Mouse (Mus musculus): ENCODE data around the gene Pla2g3. TPM values are rescaled to one million over a fixed set of nuclear protein-coding genes. Genes with fewer than 3 reads are reported as not detected.

The Pla2g3 gene
- polyA plus RNA-seq, 2 experiments: 0.40 to 0.99 TPM

GRCm38 (mm10) chr11:3489036-3489435, 952 bp downstream of the Pla2g3 start:
- no peak overlapping the region for H3K4me3 ChIP-seq (replicated peaks; ENCODE audit: low read length)
- no peak overlapping the region for H3K4me2 ChIP-seq (replicated peaks; ENCODE audit: low read depth, low read length, severe bottlenecking)
- no peaks in the 10 kb centered on the region for H3K36me3 ChIP-seq (ENCODE audit: control insufficient read depth, insufficient read depth, low read length)
- no peaks in the 10 kb centered on the region for H3K9me3 ChIP-seq (ENCODE audit: control insufficient read depth, low read length)
- no peak for DNase-seq (ENCODE audit: low spot score)
- no peak for ATAC-seq (ENCODE audit: low FRiP score, low read depth)
- WGBS: 77% methylated on average over 5 of the region's 5 CpGs
- H3K9ac ChIP-seq (ENCODE audit: low read depth, low read length, severe bottlenecking): no peak overlapping the region
- TF ChIP-seq POLR2A (IDR thresholded peaks at IDR 0.05; ENCODE audit: borderline replicate concordance, extremely low read depth, insufficient read depth, insufficient read length): no peak
- no peaks in the 10 kb centered on the region for H3K27me3 ChIP-seq (ENCODE audit: control insufficient read depth, insufficient read depth, low read length)
- H3K4me1 ChIP-seq (ENCODE audit: control insufficient read depth, insufficient read depth, low read length): no peaks in the 10 kb centered on the region
- H3K27ac ChIP-seq (replicated peaks; ENCODE audit: low read depth, low read length): no peak overlapping the region

GRCm38 (mm10) chr11:3492748-3493147, 4.7 kb downstream of the Pla2g3 start:
- no peak overlapping the region for H3K4me2 ChIP-seq (replicated peaks; ENCODE audit: low read depth, low read length, severe bottlenecking)
- DNase-seq (ENCODE audit: low spot score) (no peak), ATAC-seq (ENCODE audit: low FRiP score, low read depth) (no peak)
- no peak overlapping the region for H3K27ac ChIP-seq (replicated peaks; ENCODE audit: low read depth, low read length)
- WGBS: 45% methylated on average over 4 of the region's 4 CpGs
- TF ChIP-seq POLR2A (IDR thresholded peaks at IDR 0.05; ENCODE audit: borderline replicate concordance, extremely low read depth, insufficient read depth, insufficient read length): no peak
- no peak overlapping the region for H3K4me3 ChIP-seq (replicated peaks; ENCODE audit: low read length)
- no peak overlapping the region for H3K9ac ChIP-seq (ENCODE audit: low read depth, low read length, severe bottlenecking)
- H3K9me3 ChIP-seq (ENCODE audit: control insufficient read depth, low read length): no peaks in the 10 kb centered on the region
- no peaks in the 10 kb centered on the region for H3K36me3 ChIP-seq (ENCODE audit: control insufficient read depth, insufficient read depth, low read length)
- no peaks in the 10 kb centered on the region for H3K27me3 ChIP-seq (ENCODE audit: control insufficient read depth, insufficient read depth, low read length)
- H3K4me1 ChIP-seq (ENCODE audit: control insufficient read depth, insufficient read depth, low read length): no peaks in the 10 kb centered on the region

GRCm38 (mm10) chr11:3494857-3495256, 6.8 kb downstream of the Pla2g3 start:
- no peak for TF ChIP-seq POLR2A (IDR thresholded peaks at IDR 0.05; ENCODE audit: borderline replicate concordance, extremely low read depth, insufficient read depth, insufficient read length)
- DNase-seq (ENCODE audit: low spot score) (no peak), ATAC-seq (ENCODE audit: low FRiP score, low read depth) (no peak)
- H3K4me3 ChIP-seq (replicated peaks; ENCODE audit: low read length): no peak overlapping the region
- H3K36me3 ChIP-seq (ENCODE audit: control insufficient read depth, insufficient read depth, low read length): no peaks in the 10 kb centered on the region
- no peaks in the 10 kb centered on the region for H3K4me1 ChIP-seq (ENCODE audit: control insufficient read depth, insufficient read depth, low read length)
- no peak overlapping the region for H3K4me2 ChIP-seq (replicated peaks; ENCODE audit: low read depth, low read length, severe bottlenecking)
- WGBS: 75% methylated on average over 17 of the region's 17 CpGs
- H3K9ac ChIP-seq (ENCODE audit: low read depth, low read length, severe bottlenecking): no peak overlapping the region
- no peaks in the 10 kb centered on the region for H3K9me3 ChIP-seq (ENCODE audit: control insufficient read depth, low read length)
- H3K27me3 ChIP-seq (ENCODE audit: control insufficient read depth, insufficient read depth, low read length): no peaks in the 10 kb centered on the region
- H3K27ac ChIP-seq (replicated peaks; ENCODE audit: low read depth, low read length): no peak overlapping the region

GRCm38 (mm10) chr11:3495496-3495895, 7.4 kb downstream of the Pla2g3 start:
- Histone ChIP-seq H3K4me1 (ENCODE audit: control insufficient read depth, insufficient read depth, low read length) (no peaks in the 10 kb centered on the region), H3K4me3 (replicated peaks; ENCODE audit: low read length) (no peak overlapping the region), H3K27ac (replicated peaks; ENCODE audit: low read depth, low read length) (no peak overlapping the region), H3K36me3 (ENCODE audit: control insufficient read depth, insufficient read depth, low read length) (no peaks in the 10 kb centered on the region), H3K9me3 (ENCODE audit: control insufficient read depth, low read length) (no peaks in the 10 kb centered on the region), H3K9ac (ENCODE audit: low read depth, low read length, severe bottlenecking) (no peak overlapping the region), H3K27me3 (ENCODE audit: control insufficient read depth, insufficient read depth, low read length) (no peaks in the 10 kb centered on the region), H3K4me2 (replicated peaks; ENCODE audit: low read depth, low read length, severe bottlenecking) (no peak overlapping the region)
- DNase-seq (ENCODE audit: low spot score): no peak
- TF ChIP-seq POLR2A (IDR thresholded peaks at IDR 0.05; ENCODE audit: borderline replicate concordance, extremely low read depth, insufficient read depth, insufficient read length): no peak
- no peak for ATAC-seq (ENCODE audit: low FRiP score, low read depth)
- WGBS: 89% methylated on average over 14 of the region's 14 CpGs

- DNase-seq (ENCODE audit: low spot score) (no peak), ATAC-seq (ENCODE audit: low FRiP score, low read depth) (no peak)
- H3K36me3 ChIP-seq (ENCODE audit: control insufficient read depth, insufficient read depth, low read length): no peaks in the 10 kb centered on the region
- H3K9me3 ChIP-seq (ENCODE audit: control insufficient read depth, low read length): no peaks in the 10 kb centered on the region
- no peak overlapping the region for H3K4me3 ChIP-seq (replicated peaks; ENCODE audit: low read length)
- no peak for TF ChIP-seq POLR2A (IDR thresholded peaks at IDR 0.05; ENCODE audit: borderline replicate concordance, extremely low read depth, insufficient read depth, insufficient read length)
- no peaks in the 10 kb centered on the region for H3K4me1 ChIP-seq (ENCODE audit: control insufficient read depth, insufficient read depth, low read length)
- no peak overlapping the region for H3K27ac ChIP-seq (replicated peaks; ENCODE audit: low read depth, low read length)
- H3K4me2 ChIP-seq (replicated peaks; ENCODE audit: low read depth, low read length, severe bottlenecking): no peak overlapping the region
- 44% methylated on average over 5 of the region's 5 CpGs for WGBS
- no peak overlapping the region for H3K9ac ChIP-seq (ENCODE audit: low read depth, low read length, severe bottlenecking)
- H3K27me3 ChIP-seq (ENCODE audit: control insufficient read depth, insufficient read depth, low read length): no peaks in the 10 kb centered on the region
These were observed 8.7 kb downstream of the Pla2g3 start for GRCm38 (mm10) chr11:3496756-3497155.

GRCm38 (mm10) chr11:3497296-3497695, 9.2 kb downstream of the Pla2g3 start:
- H3K36me3 ChIP-seq (ENCODE audit: control insufficient read depth, insufficient read depth, low read length): no peaks in the 10 kb centered on the region
- H3K27ac ChIP-seq (replicated peaks; ENCODE audit: low read depth, low read length): no peak overlapping the region
- TF ChIP-seq POLR2A (IDR thresholded peaks at IDR 0.05; ENCODE audit: borderline replicate concordance, extremely low read depth, insufficient read depth, insufficient read length): no peak
- ATAC-seq (ENCODE audit: low FRiP score, low read depth): no peak
- H3K9ac ChIP-seq (ENCODE audit: low read depth, low read length, severe bottlenecking): no peak overlapping the region
- H3K27me3 ChIP-seq (ENCODE audit: control insufficient read depth, insufficient read depth, low read length): no peaks in the 10 kb centered on the region
- H3K9me3 ChIP-seq (ENCODE audit: control insufficient read depth, low read length): no peaks in the 10 kb centered on the region
- H3K4me2 ChIP-seq (replicated peaks; ENCODE audit: low read depth, low read length, severe bottlenecking): no peak overlapping the region
- 100% methylated on average over 1 of the region's 1 CpGs for WGBS
- no peak overlapping the region for H3K4me3 ChIP-seq (replicated peaks; ENCODE audit: low read length)
- no peak for DNase-seq (ENCODE audit: low spot score)
- no peaks in the 10 kb centered on the region for H3K4me1 ChIP-seq (ENCODE audit: control insufficient read depth, insufficient read depth, low read length)

Measured in limb, embryonic 14.5 days (tissue).